Mouse (Mus musculus) heart, postnatal 25 days (tissue): Measurements from ENCODE around the gene Ksr2. TPM values are rescaled to one million over a fixed set of nuclear protein-coding genes. Genes with fewer than 3 reads are reported as not detected.

Experiments
- total RNA-seq, 2 experiments: library from RNA; stranded (reverse); gene quantifications; 2 replicates each; pipeline ENCODE4 v1.2.3; 2021

Ksr2 gene
- total RNA-seq, 2 experiments from 2014 or later: not detected

Other genes starting within 250 kb of the Ksr2 start
- 100 to 1,000 TPM; 420 to 434 TPM for gene Pebp1, start 126.4 kb upstream of the Ksr2 start, total RNA-seq
- 10 to 100 TPM; 11.1 to 12.9 TPM for gene Vsig10, start 94.9 kb upstream of the Ksr2 start, total RNA-seq
- 10 to 100 TPM; 98.6 to 98.9 TPM for gene Wsb2, start 56.7 kb upstream of the Ksr2 start, total RNA-seq
- gene Rfc5, start 25.0 kb upstream of the Ksr2 start, total RNA-seq: 1 to 10 TPM; 2.9 to 6.0 TPM